Mouse (Mus musculus): ENCODE measurements at regions not wholly inside any gene's neighbourhood (a gene's known extent, or its start where the extent isn't known, plus 50 kb on each side); places are given as distances from the start of the nearest gene placed in this dataset.

DNA sequence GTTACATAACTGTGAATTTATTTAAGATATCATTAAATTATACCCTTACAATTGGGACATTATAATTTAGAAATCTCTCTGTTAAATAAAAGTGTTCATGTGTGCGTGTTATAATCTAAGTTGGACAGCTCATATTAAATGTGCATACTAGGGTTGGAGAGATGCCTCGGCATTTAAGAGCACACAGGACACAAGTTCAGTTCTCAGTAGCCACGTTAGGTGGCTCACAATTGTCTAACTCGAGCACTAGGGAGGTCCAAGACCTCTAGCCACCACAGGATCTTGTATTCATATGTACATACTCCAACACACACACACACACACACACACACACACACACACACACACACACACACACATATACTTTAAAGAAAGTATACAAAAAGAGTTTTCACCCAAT is 56.0 kb downstream of the Foxf2 start:
- no peak for DNase-seq (ENCODE audit: low read depth, low spot score)

DNA sequence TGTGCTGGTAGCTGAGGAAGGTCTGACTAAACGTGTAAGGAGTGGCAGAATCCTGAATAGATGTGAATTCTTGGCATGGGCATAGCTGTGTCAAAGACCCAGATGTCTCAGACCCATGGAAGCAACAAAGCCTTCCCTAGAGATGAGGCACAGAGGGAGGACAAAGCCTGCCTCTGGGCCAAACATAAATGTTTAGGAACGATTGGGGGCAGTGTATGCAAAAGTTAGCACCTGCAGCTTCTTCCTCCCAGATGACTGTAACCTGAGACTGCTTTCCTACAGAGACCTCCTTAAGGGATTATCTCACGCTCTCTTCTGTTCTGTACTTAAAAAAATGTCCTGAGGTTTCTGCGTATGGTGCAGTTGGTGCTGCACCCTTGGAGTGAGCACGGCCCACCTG is 57.7 kb downstream of the Foxf2 start:
- no peak for DNase-seq (ENCODE audit: low read depth, low spot score)

DNA sequence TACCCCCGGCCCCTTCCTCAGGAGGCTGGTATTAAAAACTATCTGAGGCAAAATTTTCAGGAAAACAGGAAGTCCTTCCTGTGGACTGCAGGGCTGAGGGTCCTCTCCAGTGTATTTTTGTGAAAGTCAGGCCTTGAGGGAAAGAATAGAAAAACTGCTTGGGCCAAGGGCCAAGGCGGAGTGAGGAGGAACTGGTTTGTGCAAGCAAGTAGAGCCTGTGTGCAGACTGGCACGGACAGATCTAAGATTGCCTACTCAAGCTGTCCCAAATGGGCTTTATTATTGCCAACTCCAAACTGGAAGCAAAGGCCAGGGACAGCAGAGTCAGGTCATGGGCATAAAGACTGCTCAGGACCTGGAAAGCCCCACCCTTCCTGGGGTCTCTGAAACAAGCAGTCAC is 62.9 kb downstream of the Foxf2 start:
- no peak for DNase-seq (ENCODE audit: low read depth, low spot score)

DNA sequence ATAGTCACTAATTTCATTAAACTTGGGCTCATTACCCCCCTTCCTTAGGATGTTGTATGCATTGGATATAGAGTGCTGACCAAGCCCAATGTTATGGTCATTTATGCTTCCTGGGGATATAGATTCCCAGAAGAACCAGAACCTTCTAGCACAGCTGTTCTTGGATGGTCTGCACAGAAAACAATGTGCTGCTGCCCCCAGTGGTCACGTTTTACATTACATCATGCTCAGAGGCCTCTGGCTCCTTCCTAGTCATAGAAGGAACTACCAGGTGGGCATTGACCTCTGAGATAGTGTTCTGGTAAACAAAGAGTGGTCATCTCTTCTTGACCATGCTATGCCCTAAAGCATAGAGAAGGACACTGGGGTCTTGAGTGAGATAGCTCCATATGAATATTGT is 63.7 kb downstream of the Foxf2 start:
- DNase-seq (ENCODE audit: low read depth, low spot score) = peak; percentile 43

DNA sequence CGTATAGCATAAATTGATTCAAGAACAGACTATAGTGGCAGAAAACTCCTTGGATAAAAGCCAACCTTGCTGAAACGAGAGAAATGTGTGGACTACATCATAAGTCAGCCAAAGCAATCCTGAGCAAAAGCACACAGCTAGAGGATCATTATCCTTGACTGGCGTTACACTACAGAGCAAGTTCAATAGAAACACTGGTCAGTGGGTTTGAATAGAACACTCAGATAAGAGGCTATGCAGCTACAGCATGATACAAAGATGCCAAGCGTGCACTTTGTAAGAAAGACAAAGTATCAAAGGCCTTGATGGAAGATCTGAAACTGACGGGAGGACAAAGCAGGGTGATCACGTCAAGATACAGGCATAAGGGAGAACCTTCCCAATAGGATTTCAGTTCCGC is 70.1 kb downstream of the Foxf2 start:
- DNase-seq (ENCODE audit: low read depth, low spot score) = no peak

DNA sequence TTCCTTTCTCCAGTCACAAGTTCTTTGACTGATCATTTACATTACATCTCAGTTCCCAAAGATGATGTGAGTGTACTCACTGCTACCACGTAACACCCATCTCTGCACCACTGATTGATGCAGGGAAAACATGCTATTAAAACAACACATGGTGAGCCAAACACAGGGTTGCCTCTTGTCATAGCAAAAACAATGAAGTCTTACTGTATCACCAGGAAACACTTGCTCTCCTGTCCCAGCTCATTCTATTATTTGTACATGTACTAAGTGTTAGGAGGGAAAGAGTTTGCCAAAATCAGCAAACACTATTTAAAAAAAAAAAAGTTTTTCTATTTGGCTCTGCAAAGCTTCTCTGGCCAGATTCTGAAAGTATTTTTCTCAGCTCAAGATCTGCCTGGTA is 78.6 kb downstream of the Foxf2 start:
- no peak for DNase-seq (ENCODE audit: low read depth, low spot score)

DNA sequence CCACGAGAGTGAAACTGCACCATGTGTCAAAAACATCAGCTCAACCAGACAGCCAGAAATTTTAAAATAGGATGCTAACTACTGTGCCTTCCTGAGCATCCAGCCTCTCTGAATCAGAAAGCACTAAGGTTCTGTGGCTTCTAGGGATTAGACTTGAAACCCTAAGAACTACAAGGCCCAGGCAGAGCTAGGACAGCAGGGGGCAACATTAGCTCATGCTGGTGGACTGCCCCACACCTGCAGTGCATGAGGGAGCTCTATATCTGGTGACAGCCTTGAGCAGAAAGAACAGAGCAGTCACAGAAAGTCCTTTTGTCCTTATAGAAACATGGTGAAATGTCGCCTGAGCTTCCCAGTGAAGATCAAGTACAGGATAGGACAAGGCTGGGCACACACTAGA is 79.8 kb downstream of the Foxf2 start:
- peak; percentile 32 for DNase-seq (ENCODE audit: low read depth, low spot score)

DNA sequence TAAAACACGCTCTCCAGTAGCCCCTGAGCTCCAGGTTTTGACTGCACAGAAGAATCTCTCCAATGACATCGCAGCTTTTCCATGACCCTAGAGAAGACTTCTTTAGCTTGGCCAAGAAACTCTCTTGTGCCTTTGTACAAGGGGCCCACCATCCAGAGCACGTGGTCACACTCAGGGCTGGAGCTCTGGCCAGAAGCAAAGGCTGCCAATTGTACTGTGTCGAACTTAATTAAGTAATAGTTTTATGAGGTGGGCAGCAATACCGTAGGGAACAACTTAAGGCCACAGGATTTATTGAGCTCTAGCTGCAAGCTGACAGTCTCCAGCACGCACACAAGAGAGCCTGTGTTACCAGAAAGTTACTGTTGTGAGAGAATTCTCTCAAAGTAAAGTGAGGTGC is 85.1 kb downstream of the Foxf2 start:
- DNase-seq (ENCODE audit: low read depth, low spot score) = no peak

DNA sequence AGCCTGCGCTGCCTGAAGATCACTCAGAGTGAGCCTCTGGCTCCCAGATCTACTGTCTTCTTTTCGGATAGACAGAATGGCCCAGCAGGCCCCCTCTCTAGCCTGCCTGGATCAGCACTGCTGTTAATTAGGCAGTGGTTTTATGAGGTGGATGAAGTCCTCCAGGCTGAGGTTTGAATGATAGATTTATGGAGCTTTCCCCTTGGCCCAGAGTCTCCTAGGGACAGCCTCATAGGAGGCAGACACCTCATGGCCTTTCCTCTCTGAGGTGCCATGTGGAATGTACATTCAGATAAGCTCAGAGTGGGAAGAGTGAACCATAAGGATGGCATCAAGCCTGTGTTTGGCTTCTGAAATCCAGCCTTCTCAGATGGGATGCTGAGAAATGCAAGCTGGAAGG is 90.1 kb downstream of the Foxf2 start:
- no peak for DNase-seq (ENCODE audit: low read depth, low spot score)

DNA sequence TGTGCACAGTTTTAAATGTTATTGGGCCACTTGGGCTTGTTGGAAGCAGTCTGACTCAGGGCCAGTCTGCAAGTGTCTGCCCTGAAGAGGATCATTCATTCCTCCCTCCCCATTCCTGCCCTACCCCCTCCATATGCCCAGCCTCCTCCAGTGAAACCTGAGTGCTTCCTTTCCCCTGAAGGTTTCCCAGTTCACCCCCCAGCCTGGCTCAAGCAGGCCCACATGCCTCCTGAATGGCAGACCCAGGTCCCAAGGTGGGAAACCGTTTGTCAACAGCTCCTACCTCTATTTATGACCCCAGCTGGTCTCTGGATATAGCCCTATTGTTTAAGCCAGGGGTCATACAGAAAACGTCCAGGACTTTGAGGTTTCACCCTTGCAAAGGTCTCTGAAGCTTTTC is 89.7 kb upstream of the Foxc1 start:
- DNase-seq (ENCODE audit: low read depth, low spot score) = no peak

DNA sequence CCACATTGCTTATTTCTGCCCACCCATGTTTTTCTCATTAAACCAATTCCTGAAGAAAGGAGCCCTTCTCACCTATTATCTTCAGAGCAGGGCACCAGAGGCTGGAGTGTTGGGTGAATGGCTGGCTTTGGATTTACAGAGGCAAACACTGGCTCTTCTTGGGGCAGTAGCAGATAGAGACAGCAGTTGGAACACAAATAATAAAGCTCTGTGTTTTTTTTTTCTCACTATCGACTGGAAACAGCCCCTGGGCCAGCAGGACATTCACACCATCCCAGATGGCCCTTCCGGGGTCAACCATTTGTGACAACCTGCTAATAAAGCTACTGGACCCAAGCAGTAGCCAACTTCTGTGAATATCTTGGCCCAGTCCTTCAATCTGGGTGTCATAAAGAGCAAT is 85.7 kb upstream of the Foxc1 start:
- no peak for DNase-seq (ENCODE audit: low read depth, low spot score)

DNA sequence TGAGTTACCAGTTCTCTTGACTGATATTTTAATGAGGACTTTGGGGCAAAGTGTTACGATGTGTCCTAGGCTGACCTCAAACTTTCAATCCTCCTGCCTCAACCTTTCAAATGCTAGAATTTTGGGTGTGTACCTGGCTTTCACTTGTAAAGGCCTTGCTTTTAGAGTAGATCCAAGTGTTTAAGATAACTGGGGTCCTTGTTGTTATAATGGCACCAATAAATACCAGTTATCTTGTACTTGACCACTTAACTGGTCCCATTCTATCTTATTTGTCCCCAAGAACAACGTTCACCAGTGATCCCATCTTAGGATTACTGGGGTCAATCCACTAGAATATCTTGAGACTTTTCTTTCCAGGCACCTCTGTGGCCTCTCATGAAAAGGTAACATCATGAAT is 77.6 kb upstream of the Foxc1 start:
- no peak for DNase-seq (ENCODE audit: low read depth, low spot score)

DNA sequence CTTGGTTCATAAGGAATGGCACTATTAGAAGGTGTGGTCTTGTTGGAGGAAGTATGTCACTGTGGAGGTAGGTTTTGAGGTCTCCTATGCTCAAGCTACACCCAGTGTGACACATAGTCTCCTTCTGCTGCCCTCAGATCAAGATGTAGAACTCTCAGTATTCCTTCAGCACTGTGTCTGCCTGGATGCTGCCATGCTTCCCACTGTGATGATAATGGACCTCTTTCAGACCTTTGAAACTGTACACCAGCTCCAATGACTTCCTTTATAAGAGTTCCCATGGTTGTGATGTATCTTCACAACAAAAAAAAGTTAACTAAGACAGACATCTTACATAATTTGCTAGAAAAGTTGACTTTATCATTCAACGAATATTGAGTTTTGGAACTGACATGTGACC is 60.2 kb upstream of the Foxc1 start:
- no peak for DNase-seq (ENCODE audit: low read depth, low spot score)
